Mouse (Mus musculus) limb, embryonic 14.5 days (tissue): ENCODE results near the gene Chic1. TPM values are rescaled to one million over a fixed set of nuclear protein-coding genes. Genes with fewer than 3 reads are reported as not detected.
A peak's percentile ranks its signal among the peaks of the same experiment; 100 is the strongest.

Experiments
- ATAC-seq: fragments of 200-750 bp; cut with Nextera tagmentation; 2 replicates; pipeline ENCODE4 v1.8.0; 2017; ENCODE audit warnings: low read depth, moderate number of reproducible peaks, moderate TSS enrichment; ENCODE audit not compliant: low FRiP score
- DNase-seq: peaks from one replicate; pipeline ENCODE4 v3.0.0-alpha.2; 2015; ENCODE audit warnings: low spot score
- H3K27ac ChIP-seq: fragments of 300-500 bp; sonication (generic); replicated peaks from 2 replicates; pipeline ENCODE4 v1.5.1; 2014; ENCODE audit warnings: low read depth, mild to moderate bottlenecking, low read length, moderate library complexity, mixed read lengths
- H3K27me3 ChIP-seq: fragments of 300-500 bp; sonication (generic); 2 replicates; pipeline ENCODE4 v1.6.1; 2014; ENCODE audit warnings: low read length, mixed read lengths; ENCODE audit not compliant: control insufficient read depth, insufficient read depth
- H3K36me3 ChIP-seq: fragments of 300-500 bp; sonication (generic); 2 replicates; pipeline ENCODE4 v1.6.1; 2014; ENCODE audit warnings: mild to moderate bottlenecking, low read length, moderate library complexity, mixed read lengths; ENCODE audit not compliant: control insufficient read depth, insufficient read depth
- H3K4me1 ChIP-seq: fragments of 300-500 bp; sonication (generic); 2 replicates; pipeline ENCODE4 v1.6.1; 2014; ENCODE audit warnings: antibody characterized with exemption, low read length, mixed read lengths; ENCODE audit not compliant: control insufficient read depth, insufficient read depth
- H3K4me2 ChIP-seq: fragments of 300-500 bp; sonication (generic); replicated peaks from 2 replicates; pipeline ENCODE4 v1.6.1; 2014; ENCODE audit warnings: low read depth, mild to moderate bottlenecking, low read length, moderate library complexity; ENCODE audit not compliant: severe bottlenecking
- H3K4me3 ChIP-seq: fragments of 300-500 bp; sonication (generic); replicated peaks from 2 replicates; pipeline ENCODE4 v1.5.1; 2014; ENCODE audit warnings: low read length
- H3K9ac ChIP-seq: fragments of 300-500 bp; sonication (generic); 2 replicates; pipeline ENCODE4 v1.6.1; 2014; ENCODE audit warnings: mild to moderate bottlenecking, low read depth, low read length, moderate library complexity; ENCODE audit not compliant: severe bottlenecking
- H3K9me3 ChIP-seq: fragments of 300-500 bp; sonication (generic); 2 replicates; pipeline ENCODE4 v1.6.1; 2016; ENCODE audit warnings: low read length; ENCODE audit not compliant: control insufficient read depth
- POLR2A ChIP-seq: fragments of 200-500 bp; IDR thresholded peaks from 2 replicates; pipeline ENCODE4 v1.8.0; 2012; ENCODE audit warnings: inconsistent platforms, mild to moderate bottlenecking, moderate library complexity, borderline replicate concordance; ENCODE audit not compliant: insufficient read depth, insufficient read length; ENCODE audit errors: extremely low read depth
- WGBS: fragments of 180-500 bp; shearing (Covaris S2); extraction: QIAGEN DNeasy Blood & Tissue Kit; methylation state at CpG from one replicate; pipeline ENCODE4 v1.1.7; 2014; 5-methylcytosine and 5-hydroxymethylcytosine counted together
- polyA plus RNA-seq, 2 experiments: library from polyadenylated mRNA; depleted of rRNA in 1 of 2; stranded (reverse) in 1 of 2; unstranded in 1 of 2; fragments of >200 nt; fragmentation: Nextera tagmentation in 1 of 2; extraction: Ambion mirVana in 1 of 2; gene quantifications; 2 replicates each; pipeline versions ENCODE4 v1.2.1 to v1.2.3; 2012 to 2014

Chic1 gene
- polyA plus RNA-seq, 2 experiments: 2.0 to 3.2 TPM

GRCm38 (mm10) chrX:103356761-103357236, 523 bp downstream of the Chic1 start:
- H3K36me3 ChIP-seq: no peaks in the 10 kb centered on the region
- H3K4me3 ChIP-seq: peak overlapping the region; percentile 54
- WGBS: 14% methylated on average over 24 of the region's 24 CpGs
- H3K4me1 ChIP-seq: no peaks in the 10 kb centered on the region
- peak overlapping the region; percentile 63 for H3K9ac ChIP-seq
- H3K27me3 ChIP-seq: peaks cover 9% of the 10 kb centered on the region; the same call in 1 of the 2 replicates
- H3K9me3 ChIP-seq: no peaks in the 10 kb centered on the region
- H3K27ac ChIP-seq: no peak overlapping the region
- no peak for TF ChIP-seq POLR2A
- ATAC-seq (peak; percentile 57; the same call in 1 of the 2 replicates), DNase-seq (no peak)
- peak overlapping the region; percentile 45 for H3K4me2 ChIP-seq

DNA sequence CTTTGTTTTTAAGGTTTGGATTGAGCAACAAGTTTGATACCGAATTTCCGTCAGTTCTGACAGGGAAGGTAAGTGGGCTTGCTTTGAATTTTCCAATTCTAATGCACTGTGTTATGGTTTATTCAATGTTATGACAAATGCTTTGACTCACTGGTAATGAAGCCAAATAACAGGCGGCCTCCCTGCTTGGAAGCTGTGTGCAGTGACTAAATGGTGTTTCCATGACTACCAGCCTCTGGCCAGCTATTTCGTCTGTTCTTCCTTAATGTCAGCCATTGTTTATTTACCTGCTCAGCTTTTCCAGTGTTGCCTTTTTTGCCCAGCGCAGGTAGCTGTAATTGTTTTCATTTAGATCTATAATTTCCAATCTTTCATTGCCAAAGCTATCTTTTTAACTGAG, 9.9 kb downstream of the Chic1 start:
- no peak overlapping the region for H3K9ac ChIP-seq
- no peaks in the 10 kb centered on the region for H3K9me3 ChIP-seq
- no peak overlapping the region for H3K4me2 ChIP-seq
- no peak for ATAC-seq
- H3K27me3 ChIP-seq: no peaks in the 10 kb centered on the region
- TF ChIP-seq POLR2A: no peak
- H3K36me3 ChIP-seq: no peaks in the 10 kb centered on the region
- no peaks in the 10 kb centered on the region for H3K4me1 ChIP-seq
- DNase-seq: no peak
- WGBS: 70% methylated on average over 5 of the region's 5 CpGs
- H3K4me3 ChIP-seq: no peak overlapping the region
- no peak overlapping the region for H3K27ac ChIP-seq

DNA sequence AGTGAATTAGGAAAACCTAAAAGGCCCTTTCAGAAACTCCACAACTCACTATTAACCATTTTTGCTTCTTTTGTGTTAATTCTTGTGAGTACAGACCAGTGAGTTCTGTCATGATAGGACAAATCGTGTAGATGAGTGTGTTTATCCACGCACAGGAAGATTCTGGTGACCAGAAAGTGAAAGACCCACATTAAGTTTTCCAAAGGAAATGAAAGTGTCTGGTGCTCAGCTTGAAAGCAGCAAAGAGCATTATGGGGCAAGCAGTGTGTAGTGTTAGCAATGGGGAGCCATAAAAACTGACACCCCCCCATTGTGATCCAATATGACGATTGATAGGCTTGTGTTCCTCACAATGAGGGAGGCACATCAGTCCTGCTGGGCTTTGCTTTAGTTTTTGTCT, 12.4 kb downstream of the Chic1 start:
- H3K9me3 ChIP-seq: no peaks in the 10 kb centered on the region
- H3K27me3 ChIP-seq: no peaks in the 10 kb centered on the region
- ATAC-seq (no peak), DNase-seq (no peak)
- TF ChIP-seq POLR2A: no peak
- no peak overlapping the region for H3K4me2 ChIP-seq
- no peak overlapping the region for H3K9ac ChIP-seq
- no peaks in the 10 kb centered on the region for H3K36me3 ChIP-seq
- 58% methylated on average over 3 of the region's 3 CpGs for WGBS
- no peak overlapping the region for H3K27ac ChIP-seq
- no peak overlapping the region for H3K4me3 ChIP-seq
- no peaks in the 10 kb centered on the region for H3K4me1 ChIP-seq

GRCm38 (mm10) chrX:103371221-103371620, 14.9 kb downstream of the Chic1 start:
- Histone ChIP-seq H3K9me3 (no peaks in the 10 kb centered on the region), H3K9ac (no peak overlapping the region), H3K27ac (no peak overlapping the region), H3K4me2 (no peak overlapping the region), H3K4me1 (no peaks in the 10 kb centered on the region), H3K4me3 (no peak overlapping the region), H3K36me3 (no peaks in the 10 kb centered on the region), H3K27me3 (no peaks in the 10 kb centered on the region)
- ATAC-seq (no peak), DNase-seq (no peak)
- no peak for TF ChIP-seq POLR2A
- 58% methylated on average over 2 of the region's 2 CpGs for WGBS

- no peak overlapping the region for H3K27ac ChIP-seq
- no peaks in the 10 kb centered on the region for H3K36me3 ChIP-seq
- DNase-seq (no peak), ATAC-seq (no peak)
- no peaks in the 10 kb centered on the region for H3K9me3 ChIP-seq
- H3K4me3 ChIP-seq: no peak overlapping the region
- TF ChIP-seq POLR2A: no peak
- no peak overlapping the region for H3K9ac ChIP-seq
- no peaks in the 10 kb centered on the region for H3K27me3 ChIP-seq
- H3K4me1 ChIP-seq: no peaks in the 10 kb centered on the region
- H3K4me2 ChIP-seq: no peak overlapping the region
- WGBS: 42% methylated on average over 2 of the region's 2 CpGs
Observed at GRCm38 (mm10) chrX:103371627-103372026, 15.4 kb downstream of the Chic1 start.

DNA sequence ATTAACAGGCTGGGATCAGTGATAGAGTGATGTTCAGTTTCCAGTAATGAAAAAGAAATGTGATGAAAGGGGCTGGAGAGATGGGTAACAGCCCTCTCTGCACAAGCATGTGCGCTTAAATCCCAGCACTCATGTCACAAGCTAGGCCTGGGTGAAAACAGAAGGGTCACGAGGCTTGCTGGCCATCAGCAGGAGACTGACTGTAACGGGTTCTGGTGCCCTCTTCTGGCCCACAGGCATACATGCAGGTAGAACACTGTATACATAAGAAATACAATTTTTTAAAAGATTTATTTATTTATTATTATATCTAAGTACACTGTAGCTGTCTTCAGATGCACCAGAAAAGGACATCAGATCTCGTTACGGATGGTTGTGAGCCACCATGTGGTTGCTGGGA, 18.0 kb downstream of the Chic1 start:
- H3K27ac ChIP-seq: no peak overlapping the region
- H3K9ac ChIP-seq: no peak overlapping the region
- no peak overlapping the region for H3K4me2 ChIP-seq
- no peaks in the 10 kb centered on the region for H3K9me3 ChIP-seq
- H3K36me3 ChIP-seq: no peaks in the 10 kb centered on the region
- H3K4me3 ChIP-seq: no peak overlapping the region
- no peak for TF ChIP-seq POLR2A
- WGBS: 75% methylated on average over 5 of the region's 5 CpGs
- no peaks in the 10 kb centered on the region for H3K4me1 ChIP-seq
- DNase-seq (no peak), ATAC-seq (no peak)
- H3K27me3 ChIP-seq: no peaks in the 10 kb centered on the region
